ENCODE assay signal across 7 mouse cellular contexts in the genomic region with DNA sequence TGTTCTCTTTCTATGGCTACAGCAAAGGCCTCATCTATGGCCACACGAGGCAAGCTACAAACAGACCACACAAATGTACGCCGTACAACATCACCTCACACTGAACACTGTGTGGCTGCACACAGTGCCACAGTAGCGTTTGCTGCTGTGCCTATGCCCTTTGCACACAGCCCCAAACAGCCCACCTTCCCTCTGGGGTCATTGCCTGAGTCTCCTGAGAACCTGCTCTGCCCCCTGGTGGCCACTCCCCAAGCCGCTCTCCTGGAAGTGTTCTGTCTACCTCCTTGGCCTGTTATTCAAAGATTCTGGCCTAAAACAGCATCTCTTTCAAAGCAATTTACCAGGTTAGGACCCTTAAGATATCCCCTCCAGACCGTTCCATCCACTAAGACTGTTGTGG. TPM values are rescaled to one million over a fixed set of nuclear protein-coding genes. Genes with fewer than 3 reads are reported as not detected.
DNase-seq lines count a peak whose midpoint lies in the region; ATAC-seq and TF ChIP-seq lines count a peak whose summit lies in the region.

No protein-coding gene starts in this region.

- ATAC-seq in embryonic facial prominence, embryonic 12.5 days (ENCODE audit: insufficient number of reproducible peaks, insufficient read depth, low FRiP score, low TSS enrichment) = peak; percentile 28; the same call in 1 of the 2 replicates
- peak; percentile 74 to 88; a peak in 3 of 4 replicates for ATAC-seq in hematopoietic stem cell, adult 5-6 weeks (replicated peaks in 1 of 2; ENCODE audit: insufficient read depth in 1 of 2, low FRiP score in 2 of 2, low TSS enrichment in 1 of 2, low read depth in 1 of 2, poor library complexity in 2 of 2, severe bottlenecking in 2 of 2)

- no peaks in the 10 kb centered on the region for H3K9me3 ChIP-seq in ES-E14 (ENCODE audit: control insufficient read depth, insufficient read depth, low read depth, low read length)
- no peaks in the 10 kb centered on the region for H3K9me3 ChIP-seq in embryonic facial prominence, embryonic 12.5 days
- H3K9me3 ChIP-seq in megakaryocyte, embryonic 14.5 days = no peaks in the 10 kb centered on the region

- H3K4me2 ChIP-seq in embryonic facial prominence, embryonic 12.5 days (replicated peaks) = no peak overlapping the region

- H3K9ac ChIP-seq in ES-E14 (ENCODE audit: insufficient read depth, low read depth, low read length, poor library complexity, severe bottlenecking) = no peak overlapping the region
- H3K9ac ChIP-seq in embryonic facial prominence, embryonic 12.5 days = no peak overlapping the region

- peak; percentile 90 for DNase-seq in ES-E14 (ENCODE audit: low read depth, low spot score)
- DNase-seq in adrenal gland, postnatal 36 days = peak; percentile 75 to 87
- peak; percentile 51 for DNase-seq in layer of hippocampus, adult 9-11 months
- DNase-seq in right cerebral cortex, postnatal 36 days (ENCODE audit: low spot score in 2 of 2) = peak; percentile 54 to 65

- H3K4me3 ChIP-seq in ES-E14 (ENCODE audit: insufficient read depth in 1 of 2, low read depth in 1 of 2, low read length in 2 of 2, poor library complexity in 1 of 2, severe bottlenecking in 1 of 2) = no peak overlapping the region
- no peak overlapping the region for H3K4me3 ChIP-seq in embryonic facial prominence, embryonic 12.5 days
- peak overlapping the region; percentile 44 for H3K4me3 ChIP-seq in megakaryocyte, embryonic 14.5 days (replicated peaks)

- H3K4me1 ChIP-seq in ES-E14 (ENCODE audit: control insufficient read depth in 2 of 2, insufficient read depth in 2 of 2, low read length in 2 of 2, poor library complexity in 1 of 2) = peaks cover 0 to 8% of the 10 kb centered on the region in 2 experiments; a peak in 1 of 4 replicates
- peaks cover 15% of the 10 kb centered on the region for H3K4me1 ChIP-seq in embryonic facial prominence, embryonic 12.5 days
- peaks cover 3% of the 10 kb centered on the region; the same call in 1 of the 2 replicates for H3K4me1 ChIP-seq in megakaryocyte, embryonic 14.5 days

- no peaks in the 10 kb centered on the region for H3K27me3 ChIP-seq in embryonic facial prominence, embryonic 12.5 days
- H3K27me3 ChIP-seq in megakaryocyte, embryonic 14.5 days (replicated peaks) = peaks cover 60% of the 10 kb centered on the region

- 38% methylated on average over 6 of the region's 6 CpGs for whole genome bisulfite sequencing in embryonic facial prominence, embryonic 12.5 days

- H3K36me3 ChIP-seq in ES-E14 (ENCODE audit: control insufficient read depth, insufficient read depth, low read length, poor library complexity, severe bottlenecking) = no peaks in the 10 kb centered on the region; the same call in 1 of the 2 replicates
- H3K36me3 ChIP-seq in embryonic facial prominence, embryonic 12.5 days = no peaks in the 10 kb centered on the region
- H3K36me3 ChIP-seq in megakaryocyte, embryonic 14.5 days (replicated peaks; ENCODE audit: low read length) = no peaks in the 10 kb centered on the region

- in situ Hi-C loops in ES-E14 (cut with MboI; ENCODE audit: low sequenced_read_pairs in 2 of 2, unreplicated experiment in 2 of 2) = no loop called here

- H3K27ac ChIP-seq in ES-E14 (ENCODE audit: insufficient read depth, low read depth, low read length, poor library complexity, severe bottlenecking) = no peak overlapping the region
- no peak overlapping the region for H3K27ac ChIP-seq in embryonic facial prominence, embryonic 12.5 days

TF ChIP-seq in ES-E14, 5 proteins besides CTCF, POLR2A, EP300 and RAD21:
- TF ChIP-seq CHD2 (IDR thresholded peaks at IDR 0.05; ENCODE audit: low read depth, low read length) (no peak), ZC3H11A (IDR thresholded peaks at IDR 0.05; ENCODE audit: borderline replicate concordance, low read depth, low read length) (no peak), ZNF384 (IDR thresholded peaks at IDR 0.05; ENCODE audit: low read depth, low read length) (no peak), HCFC1 (IDR thresholded peaks at IDR 0.05; ENCODE audit: borderline replicate concordance, insufficient read depth, low read length) (no peak), MAFK (IDR thresholded peaks at IDR 0.05; ENCODE audit: insufficient read depth, low read depth, low read length) (no peak)

RNA-seq across cellular contexts. Expression of a gene that starts 13.2 kb away (rescaled TPM):
- 4.7 and 5.8 TPM in 2 replicates for total RNA-seq in ES-E14 (2012; rRNA removed)
- total RNA-seq in adrenal gland, postnatal 36 days (2021) = 1 to 10 TPM; 2.8 to 3.5 TPM
- 29.0 and 33.7 TPM in 2 replicates for polyA plus RNA-seq in embryonic facial prominence, embryonic 12.5 days (2016; fragmentation: Nextera tagmentation; extraction: Ambion mirVana)
- total RNA-seq in hematopoietic stem cell, adult 5-6 weeks (2017) = 1.0 and 2.3 TPM in 2 replicates
- 0.39 TPM in 1 of 2 replicates, not detected in the other for polyA plus RNA-seq in megakaryocyte, embryonic 14.5 days (2012; ENCODE audit: insufficient read depth, low replicate concordance)

RNA-seq across cellular contexts. Expression of a gene that starts 43.6 kb away (rescaled TPM):
- 17.0 and 19.9 TPM in 2 replicates for total RNA-seq in ES-E14 (2012; rRNA removed)
- total RNA-seq in adrenal gland, postnatal 36 days (2021) = 10 to 100 TPM; 39.3 to 40.3 TPM
- polyA plus RNA-seq in embryonic facial prominence, embryonic 12.5 days (2016; fragmentation: Nextera tagmentation; extraction: Ambion mirVana) = 13.6 and 14.9 TPM in 2 replicates
- total RNA-seq in hematopoietic stem cell, adult 5-6 weeks (2017) = not detected in 2 replicates
- polyA plus RNA-seq in megakaryocyte, embryonic 14.5 days (2012; ENCODE audit: insufficient read depth, low replicate concordance) = 3.6 and 10.6 TPM in 2 replicates

RNA-seq across cellular contexts. Expression of a gene that starts 46.5 kb away (rescaled TPM):
- total RNA-seq in ES-E14 (2012; rRNA removed) = 13.5 and 20.9 TPM in 2 replicates
- total RNA-seq in adrenal gland, postnatal 36 days (2021) = 10 to 100 TPM; 79.1 to 85.0 TPM
- 337 and 358 TPM in 2 replicates for polyA plus RNA-seq in embryonic facial prominence, embryonic 12.5 days (2016; fragmentation: Nextera tagmentation; extraction: Ambion mirVana)
- total RNA-seq in hematopoietic stem cell, adult 5-6 weeks (2017) = 141 and 178 TPM in 2 replicates
- 2.2 and 3.9 TPM in 2 replicates for polyA plus RNA-seq in megakaryocyte, embryonic 14.5 days (2012; ENCODE audit: insufficient read depth, low replicate concordance)

Comparison
In these comparisons a context has a peak if more than half of its experiments do, and no peak if none do; other contexts are left out.
1. RNA of a gene that starts 43.6 kb away (total RNA-seq): 39.3 to 40.3 TPM in adrenal gland, postnatal 36 days and 17.0 to 19.9 TPM in ES-E14; not detected in hematopoietic stem cell, adult 5-6 weeks; every median in the first group is over 10 times any median in the second.
2. Peak in every context shown above with its lines, with median percentiles within 50 percentile points of each other: DNase-seq.